Mouse (Mus musculus): ENCODE measurements around the gene Arid3c.

The Arid3c gene

GRCm38 (mm10) chr4:41677006-41677629, 53.8 kb downstream of the Arid3c start:
- DNase-seq (ENCODE audit: low read depth), result no peak

- no peak for DNase-seq (ENCODE audit: low read depth)
Measured at GRCm38 (mm10) chr4:41676248-41677005, 54.5 kb downstream of the Arid3c start.

All from induced T-regulatory cell, adult 2 months (primary cell).